Comparison of ENCODE assay signal across 21 mouse cellular contexts in genomic region chr7:11823246-11823645, GRCm38 (mm10). TPM values are rescaled to one million over a fixed set of nuclear protein-coding genes. Genes with fewer than 3 reads are reported as not detected.
DNase-seq lines count a peak whose midpoint lies in the region; TF ChIP-seq lines count a peak whose summit lies in the region.
"Not testable (repeated sequence)": the region's sequence is repeated elsewhere in the genome, so short reads cannot be mapped to it uniquely, and the experiment has no call there.
"Had no signal": no experiment of that assay in that cellular context is flagged by ENCODE, and none has a peak within 500 bp of the region (broad histone marks: within the 10 kb centered on the region; RNA-seq: fewer than 3 reads in every experiment).

No protein-coding gene starts in this region.

- not testable (repeated sequence) for TF ChIP-seq EP300 in MEL (IDR thresholded peaks at IDR 0.05; ENCODE audit: low read depth in 1 of 2, low read length in 2 of 2)

- H3K9me3 ChIP-seq in MEL (replicated peaks; ENCODE audit: insufficient read depth, low read length), result not testable (repeated sequence)

- not testable (repeated sequence) for H3K36me3 ChIP-seq in MEL (ENCODE audit: control insufficient read depth in 1 of 2, insufficient read depth in 2 of 2, low read length in 2 of 2)

- H3K4me1 ChIP-seq in MEL (ENCODE audit: control insufficient read depth in 1 of 2, insufficient read depth in 2 of 2, low read length in 2 of 2), result not testable (repeated sequence)

- not testable (repeated sequence) for TF ChIP-seq RAD21 in MEL (IDR thresholded peaks at IDR 0.05; ENCODE audit: low read depth, low read length)

- not testable (repeated sequence) for H3K4me3 ChIP-seq in MEL (ENCODE audit: control insufficient read depth in 1 of 2, insufficient read depth in 1 of 2, low read depth in 2 of 2, low read length in 2 of 2)

- TF ChIP-seq CTCF in MEL (IDR thresholded peaks at IDR 0.05 in 2 of 3, conservative IDR thresholded peaks at IDR 0.05 in 1 of 3; ENCODE audit: control insufficient read depth in 1 of 3, insufficient read depth in 1 of 3, low read depth in 2 of 3, low read length in 3 of 3, poor library complexity in 1 of 3, severe bottlenecking in 1 of 3), result not testable (repeated sequence)

- not testable (repeated sequence) for H3K27ac ChIP-seq in MEL (ENCODE audit: control insufficient read depth, low read depth, low read length)

- H3K79me2 ChIP-seq in MEL (ENCODE audit: control insufficient read depth, insufficient read depth, low read length, poor library complexity), result not testable (repeated sequence)

- not testable (repeated sequence) for H3K9ac ChIP-seq in MEL (ENCODE audit: control insufficient read depth, low read depth, low read length, poor library complexity, severe bottlenecking)

- DNase-seq in A20 (ENCODE audit: low read depth, low spot score) (peak; percentile 78), MEL (ENCODE audit: low read depth, low spot score) (peak; percentile 2), R1 (ENCODE audit: low read depth, low spot score) (peak; percentile 48)
- DNase-seq in heart, adult 11 months, result peak; percentile 55

- not testable (repeated sequence) for TF ChIP-seq POLR2A in MEL (IDR thresholded peaks at IDR 0.05; ENCODE audit: control insufficient read depth in 1 of 2, insufficient read depth in 1 of 2, low read depth in 1 of 2, low read length in 2 of 2, poor library complexity in 1 of 2)

- H3K27me3 ChIP-seq in MEL (ENCODE audit: control insufficient read depth in 1 of 2, insufficient read depth in 2 of 2, low read length in 2 of 2), result not testable (repeated sequence)

RNA-seq across cellular contexts. Expression of gene Vmn1r74, which starts 10.5 kb away (rescaled TPM):
- total RNA-seq in MEL (2012; rRNA removed), result not detected in 2 replicates
- not detected for polyA plus RNA-seq in MEL (2012; ENCODE audit: insufficient read depth in 1 of 2, insufficient read length in 2 of 2, low read depth in 1 of 2, low replicate concordance in 2 of 2, missing spikeins in 1 of 2)
- total RNA-seq: adrenal gland, adult 18-20 months; adrenal gland, adult 2 months; adrenal gland, adult 8-10 months; adrenal gland, postnatal 10 days; adrenal gland, postnatal 14 days; adrenal gland, postnatal 25 days; adrenal gland, postnatal 36 days; adrenal gland, postnatal 4 days; CH12.LX; ES-E14; G1E had no signal
- polyA plus RNA-seq: activated CD4-positive, CD25-positive, alpha-beta regulatory T cell, adult 4 months; adrenal gland, adult 2 months; brain, embryonic 14.5 days; C2C12; CD4-positive, CD25-positive, alpha-beta regulatory T cell, adult 4 months; cerebellum, adult 2 months; G1E; Patski had no signal

RNA-seq across cellular contexts. Expression of gene Vmn1r75, which starts 51.2 kb away (rescaled TPM):
- not detected in 2 replicates for total RNA-seq in MEL (2012; rRNA removed)
- polyA plus RNA-seq in MEL (2012; ENCODE audit: insufficient read depth in 1 of 2, insufficient read length in 2 of 2, low read depth in 1 of 2, low replicate concordance in 2 of 2, missing spikeins in 1 of 2), result not detected
- total RNA-seq: adrenal gland, adult 18-20 months; adrenal gland, adult 2 months; adrenal gland, adult 8-10 months; adrenal gland, postnatal 10 days; adrenal gland, postnatal 14 days; adrenal gland, postnatal 25 days; adrenal gland, postnatal 36 days; adrenal gland, postnatal 4 days; CH12.LX; ES-E14 had no signal
- polyA plus RNA-seq: activated CD4-positive, CD25-positive, alpha-beta regulatory T cell, adult 4 months; adrenal gland, adult 2 months; brain, embryonic 14.5 days; C2C12; cerebellum, adult 2 months; G1E; Patski had no signal

Comparison
In these comparisons a context has a peak if more than half of its experiments do, and no peak if none do; other contexts are left out.
1. DNase-seq: peak in every context shown above with its lines; median percentile 78 in A20; 55 in heart, adult 11 months; 48 in R1; 2 in MEL.